Mouse (Mus musculus) heart, embryonic 16.5 days (tissue): ENCODE data around the gene Lman1l. TPM values are rescaled to one million over a fixed set of nuclear protein-coding genes. Genes with fewer than 3 reads are reported as not detected.

Experiments
- polyA plus RNA-seq: library from polyadenylated mRNA; unstranded; fragments of >200 nt; fragmentation: Nextera tagmentation; extraction: Ambion mirVana; gene quantifications from 2 replicates; pipeline ENCODE4 v1.2.1, GENCODE M21; 2015

The Lman1l gene
- polyA plus RNA-seq, 1 experiment from 2014 or later: not detected

Other genes with a start within 250 kb of the Lman1l start
- gene Ppcdc, start 180.7 kb downstream of the Lman1l start, polyA plus RNA-seq: 20.2 and 21.0 TPM in 2 replicates
- 7.9 TPM in 2 replicates for gene Scamp5, start 152.7 kb downstream of the Lman1l start, polyA plus RNA-seq
- 11.5 and 15.9 TPM in 2 replicates for gene Rpp25, start 116.7 kb downstream of the Lman1l start, polyA plus RNA-seq
- 1,790 and 1,803 TPM in 2 replicates for gene Cox5a, start 99.5 kb downstream of the Lman1l start, polyA plus RNA-seq
- gene Fam219b, start 83.2 kb downstream of the Lman1l start, polyA plus RNA-seq: 12.7 and 13.4 TPM in 2 replicates
- 89.8 and 95.6 TPM in 2 replicates for gene Mpi, start 68.0 kb downstream of the Lman1l start, polyA plus RNA-seq
- gene Scamp2, start 59.8 kb downstream of the Lman1l start, polyA plus RNA-seq: 52.3 and 53.4 TPM in 2 replicates
- gene Ulk3, start 31.3 kb downstream of the Lman1l start, polyA plus RNA-seq: 17.9 and 20.1 TPM in 2 replicates
- gene Cplx3, start 14.5 kb downstream of the Lman1l start, polyA plus RNA-seq: not detected in 2 replicates
- 20.4 and 29.9 TPM in 2 replicates for gene Csk, start 32.9 kb upstream of the Lman1l start, polyA plus RNA-seq
- 0.07 TPM in 1 of 2 replicates, not detected in the other for gene Cyp1a2, start 62.9 kb upstream of the Lman1l start, polyA plus RNA-seq
- gene Cyp1a1, start 67.2 kb upstream of the Lman1l start, polyA plus RNA-seq: not detected in 2 replicates
- gene Edc3, start 87.8 kb upstream of the Lman1l start, polyA plus RNA-seq: 18.2 and 19.5 TPM in 2 replicates
- gene Clk3, start 145.1 kb upstream of the Lman1l start, polyA plus RNA-seq: 57.9 and 67.5 TPM in 2 replicates
- 7.5 and 8.8 TPM in 2 replicates for gene Arid3b, start 216.0 kb upstream of the Lman1l start, polyA plus RNA-seq